Mouse (Mus musculus) CH12.LX (cell line): ENCODE data around the gene Sde2.

ENCODE experiments used
- RCOR1 ChIP-seq: conservative IDR thresholded peaks from 2 replicates; pipeline ENCODE4 v1.6.1; 2012; ENCODE audit warnings: low read depth, mild to moderate bottlenecking, inconsistent platforms, low read length, improper control_type of control experiment
- ZNF384 ChIP-seq: IDR thresholded peaks from 2 replicates; pipeline ENCODE4 v1.6.1; 2012; ENCODE audit warnings: low read depth, low read length, improper control_type of control experiment, inconsistent platforms

- TF ChIP-seq ZNF384 = no peak
- TF ChIP-seq RCOR1 = no peak
Observed at GRCm38 (mm10) chr1:180829775-180830174, 21.2 kb upstream of the Sde2 start.
